Mouse (Mus musculus): ENCODE measurements at regions not wholly inside any gene's neighbourhood (a gene's known extent, or its start where the extent isn't known, plus 50 kb on each side); places are given as distances from the start of the nearest gene placed in this dataset.

DNA sequence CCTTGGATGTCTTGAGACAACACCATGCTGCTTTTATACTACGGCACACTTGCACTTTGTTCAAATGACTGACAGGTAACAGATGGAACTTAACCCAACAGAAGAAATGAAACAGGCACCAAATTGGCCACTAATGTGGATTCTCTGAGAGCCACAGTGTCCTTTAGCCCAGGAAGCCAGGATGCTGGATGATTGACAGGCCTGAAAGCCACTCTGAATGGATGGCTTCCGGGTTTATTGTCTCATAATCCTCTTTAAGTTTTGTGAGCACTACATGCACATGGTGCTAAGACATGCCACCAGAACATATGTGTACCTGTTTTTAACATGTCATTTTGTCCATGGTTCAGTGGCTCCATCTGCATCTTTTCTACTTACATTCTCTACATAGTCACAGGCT is 152.7 kb downstream of the Drd1 start:
- in situ Hi-C loops (cut with MseI, MboI): no loop called here

DNA sequence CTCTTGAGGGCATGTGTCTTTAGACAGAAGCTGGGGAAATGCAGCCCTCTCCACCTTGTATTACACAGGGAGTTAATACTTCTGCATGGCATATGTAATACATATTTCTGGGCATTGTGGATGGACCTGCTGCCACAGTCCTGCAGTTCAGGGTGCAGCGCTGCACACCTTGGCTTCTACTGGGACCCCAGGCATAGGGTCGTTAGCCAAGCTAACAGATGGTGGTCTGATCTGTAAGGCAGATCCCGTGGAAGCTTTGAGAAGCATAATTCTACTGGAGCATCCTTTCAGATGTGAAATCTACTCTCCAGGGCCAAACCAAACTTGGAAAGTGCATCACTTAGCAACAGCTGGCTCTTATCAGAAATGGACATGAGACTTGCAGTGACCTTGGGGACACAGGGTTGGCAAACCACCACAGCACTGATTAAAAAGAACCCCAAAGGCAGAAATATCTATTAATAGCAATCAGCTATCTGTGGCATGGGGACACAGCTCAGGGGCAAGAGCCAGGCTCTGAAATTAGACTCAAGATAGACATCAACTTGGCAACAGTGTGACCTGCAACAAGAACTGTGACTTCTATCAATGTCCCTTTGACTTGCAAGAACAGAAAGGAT is 155.0 kb downstream of the Drd1 start:
- in situ Hi-C loops (cut with MseI, MboI): no loop called here

GRCm38 (mm10) chr13:53898351-53898750 is 157.2 kb downstream of the Drd1 start:
- in situ Hi-C loops (cut with MseI, MboI): no loop called here

DNA sequence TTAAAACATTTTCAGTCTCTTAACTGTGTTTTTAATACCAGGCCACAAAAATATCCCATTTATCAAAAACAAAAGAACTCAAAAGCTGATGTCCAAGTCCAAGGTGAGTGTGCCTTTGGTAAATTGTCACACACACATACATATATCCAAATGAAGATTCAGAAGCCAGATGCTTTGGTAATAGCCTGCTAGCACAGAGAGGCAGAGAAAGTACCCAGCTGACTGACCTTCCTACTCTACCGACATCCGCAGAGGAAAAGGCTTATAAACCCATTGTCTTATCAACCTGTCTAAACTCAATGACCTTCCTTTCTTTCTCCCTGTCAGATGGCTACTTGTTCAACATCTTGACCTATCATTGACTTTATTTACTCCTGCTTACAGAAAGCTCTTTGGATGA is 158.3 kb downstream of the Drd1 start:
- in situ Hi-C loops (cut with MseI, MboI): no loop called here

DNA sequence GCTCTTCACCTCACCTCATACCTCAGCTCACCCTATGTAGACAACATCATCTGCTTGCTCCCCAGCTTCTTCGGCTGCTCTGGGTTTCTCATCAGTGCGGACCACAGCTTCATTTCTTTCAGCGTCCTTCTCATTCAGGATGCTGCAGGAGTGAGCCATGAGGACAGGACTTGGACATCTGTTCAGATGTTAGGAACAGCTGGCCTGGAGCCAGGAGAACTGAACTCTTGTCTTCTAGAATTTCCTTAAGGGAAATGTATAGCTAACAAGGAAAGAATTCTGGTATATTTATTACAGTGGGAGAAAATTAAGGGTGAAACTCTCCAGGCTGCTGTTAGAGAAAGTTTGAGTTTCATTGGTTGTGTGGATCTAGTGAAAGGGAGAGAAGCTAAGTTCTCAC is 167.1 kb downstream of the Drd1 start:
- in situ Hi-C loops (cut with MseI, MboI): no loop called here

- in situ Hi-C loops (cut with MseI, MboI): no loop called here
Observed at GRCm38 (mm10) chr13:53885756-53886155, 169.7 kb downstream of the Drd1 start.

- in situ Hi-C loops (cut with MseI, MboI): no loop called here
Observed at GRCm38 (mm10) chr13:53883206-53883605, 172.3 kb downstream of the Drd1 start.

GRCm38 (mm10) chr13:53880466-53881250 is 174.8 kb downstream of the Drd1 start:
- in situ Hi-C loops (cut with MseI, MboI): no loop called here

GRCm38 (mm10) chr13:53875546-53875945 is 180.0 kb downstream of the Drd1 start:
- in situ Hi-C loops (cut with MseI, MboI): no loop called here

- in situ Hi-C loops (cut with MseI, MboI): no loop called here
Observed at GRCm38 (mm10) chr13:53865323-53865722, 190.2 kb downstream of the Drd1 start.

GRCm38 (mm10) chr13:53862336-53862735 is 193.2 kb downstream of the Drd1 start:
- in situ Hi-C loops (cut with MseI, MboI): no loop called here

DNA sequence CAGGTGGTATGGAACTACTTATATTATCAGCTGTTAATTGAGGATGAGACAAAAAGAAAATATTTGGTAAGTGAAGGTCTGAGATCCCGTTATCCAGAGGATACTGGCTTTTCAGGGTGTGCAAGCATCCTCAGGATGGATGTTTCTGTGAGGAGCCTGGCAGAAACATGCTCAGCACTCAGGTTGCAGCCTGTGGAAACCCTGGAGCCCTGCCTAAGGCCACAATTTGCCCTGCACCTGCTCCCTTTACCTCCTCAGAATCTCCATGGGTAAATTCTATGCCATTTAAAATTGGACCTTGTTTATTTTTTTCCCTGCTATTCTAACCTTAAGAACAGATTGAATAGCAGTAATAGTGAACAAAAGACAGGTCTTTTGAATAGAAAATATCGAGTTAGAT is 201.3 kb downstream of the Drd1 start:
- in situ Hi-C loops (cut with MseI, MboI): no loop called here

- in situ Hi-C loops (cut with MseI, MboI): no loop called here
Observed at GRCm38 (mm10) chr13:53850146-53850545, 205.4 kb downstream of the Drd1 start.

DNA sequence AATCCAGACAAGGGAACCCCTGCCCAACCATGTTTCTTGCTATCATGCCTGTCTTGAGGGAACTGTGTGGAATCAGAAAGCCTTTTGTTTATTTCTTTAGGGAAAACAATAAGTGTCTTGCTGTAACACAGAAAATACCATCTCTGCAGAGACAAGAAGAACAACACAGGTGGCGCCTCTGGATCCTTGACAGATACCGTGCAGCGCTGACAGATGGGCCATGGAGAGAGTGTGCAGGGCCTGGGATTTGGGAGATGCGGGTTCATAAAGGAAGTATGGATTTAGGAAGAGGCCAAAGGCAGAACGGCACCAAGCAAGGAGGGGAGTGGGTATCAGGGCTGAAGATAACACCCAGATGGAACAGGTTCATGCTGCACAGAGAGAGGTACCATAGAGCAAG is 209.3 kb downstream of the Drd1 start:
- in situ Hi-C loops (cut with MseI, MboI): no loop called here

GRCm38 (mm10) chr13:53845786-53846185 is 209.7 kb downstream of the Drd1 start:
- in situ Hi-C loops (cut with MseI, MboI): no loop called here

GRCm38 (mm10) chr13:53825957-53826580 is 229.4 kb downstream of the Drd1 start:
- in situ Hi-C loops (cut with MseI, MboI): no loop called here

GRCm38 (mm10) chr13:53822061-53822460 is 233.4 kb downstream of the Drd1 start:
- in situ Hi-C loops (cut with MseI, MboI): no loop called here

- in situ Hi-C loops (cut with MseI, MboI): loop anchor here (10.0 kb wide), 1 partner anchor 239 kb away; the partner anchor contains the start of gene Drd1 (in 2 of the 2)
Observed at GRCm38 (mm10) chr13:53815629-53816028, 239.9 kb downstream of the Drd1 start.

DNA sequence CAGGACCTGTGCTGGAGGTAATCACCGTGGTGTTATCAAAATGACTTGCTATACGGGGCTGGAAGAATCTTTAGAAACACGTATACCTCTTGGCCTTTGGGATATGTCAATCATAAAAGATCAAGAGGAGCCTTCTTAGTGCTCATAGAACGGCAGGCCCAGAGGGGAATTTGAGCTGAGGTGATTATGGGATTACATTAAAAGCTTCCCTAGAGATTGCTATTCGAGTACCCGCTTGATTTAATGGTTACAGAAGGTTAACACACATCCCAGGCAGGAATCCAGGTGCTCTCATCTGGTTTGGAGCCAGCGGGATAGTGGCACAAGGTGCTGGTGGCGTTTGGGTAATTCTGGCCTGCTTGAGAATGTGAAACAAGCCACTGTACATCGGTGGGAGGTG is 241.4 kb downstream of the Drd1 start:
- in situ Hi-C loops (cut with MseI, MboI): loop anchor here (10.0 kb wide), 1 partner anchor 241 kb away; the partner anchor contains the start of gene Drd1 (in 2 of the 2)

GRCm38 (mm10) chr13:53811862-53812261 is 243.6 kb downstream of the Drd1 start:
- in situ Hi-C loops (cut with MseI, MboI): loop anchor here (10.0 kb wide), 1 partner anchor 243 kb away; the partner anchor contains the start of gene Drd1 (in 2 of the 2)

DNA sequence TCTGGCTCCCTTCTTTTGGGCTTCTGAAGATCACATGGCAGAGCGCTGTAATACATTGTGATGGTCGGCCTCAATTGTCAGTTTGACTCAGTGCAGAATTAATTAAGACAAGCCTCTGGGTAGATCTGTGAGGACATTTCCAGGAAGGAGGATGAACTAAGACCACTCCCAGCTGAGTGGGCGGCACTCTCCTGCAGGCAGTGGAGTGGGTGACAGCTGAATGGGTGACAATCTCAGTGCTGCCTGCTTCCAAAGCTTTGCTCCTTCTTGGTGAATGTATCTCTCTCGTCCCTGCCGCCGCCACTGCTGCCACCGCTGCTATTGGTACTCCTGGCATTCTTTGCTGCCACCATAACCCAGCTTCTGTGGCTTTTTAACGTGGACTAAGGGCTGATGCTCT is 244.4 kb downstream of the Drd1 start:
- in situ Hi-C loops (cut with MseI, MboI): loop anchor here (10.0 kb wide), 1 partner anchor 244 kb away; the partner anchor contains the start of gene Drd1 (in 2 of the 2)

GRCm38 (mm10) chr13:53807791-53808525 is 247.5 kb downstream of the Drd1 start:
- in situ Hi-C loops (cut with MseI, MboI): no loop called here

Data from mouse trophoblast stem cell (cell line).